Mouse (Mus musculus) hindbrain, postnatal 0 days (tissue): ENCODE measurements around the gene Taar8b. TPM values are rescaled to one million over a fixed set of nuclear protein-coding genes. Genes with fewer than 3 reads are reported as not detected.

Source experiments
- ATAC-seq: fragments of 200-750 bp; cut with Nextera tagmentation; 2 replicates; pipeline ENCODE4 v1.8.0; 2017; ENCODE audit warnings: mild to moderate bottlenecking, moderate TSS enrichment, moderate library complexity
- DNase-seq: peaks from one replicate; pipeline ENCODE4 v3.0.0-alpha.2; 2015; ENCODE audit warnings: low spot score
- H3K27ac ChIP-seq: fragments of 300-500 bp; sonication (generic); 2 replicates; pipeline ENCODE4 v1.5.1; 2014; ENCODE audit warnings: mild to moderate bottlenecking
- H3K27me3 ChIP-seq: fragments of 300-500 bp; sonication (generic); 2 replicates; pipeline ENCODE4 v1.6.1; 2014; ENCODE audit warnings: low read length, mixed read lengths; ENCODE audit not compliant: insufficient read depth
- H3K36me3 ChIP-seq: fragments of 300-500 bp; sonication (generic); 2 replicates; pipeline ENCODE4 v1.6.1; 2014; ENCODE audit warnings: low read length, mixed read lengths; ENCODE audit not compliant: insufficient read depth
- H3K4me1 ChIP-seq: fragments of 300-500 bp; sonication (generic); 2 replicates; pipeline ENCODE4 v1.6.1; 2014; ENCODE audit warnings: antibody characterized with exemption, low read length, mixed read lengths; ENCODE audit not compliant: insufficient read depth
- H3K4me2 ChIP-seq: fragments of 300-500 bp; sonication (generic); 2 replicates; pipeline ENCODE4 v1.6.1; 2014; ENCODE audit warnings: low read depth, mild to moderate bottlenecking, low read length, moderate library complexity, mixed read lengths
- H3K4me3 ChIP-seq: fragments of 300-500 bp; sonication (generic); 2 replicates; pipeline ENCODE4 v1.5.1; 2014; ENCODE audit warnings: low read length
- H3K9ac ChIP-seq: fragments of 300-500 bp; sonication (generic); replicated peaks from 2 replicates; pipeline ENCODE4 v1.6.1; 2014; ENCODE audit warnings: mild to moderate bottlenecking, low read length, moderate library complexity, mixed read lengths
- H3K9me3 ChIP-seq: fragments of 300-500 bp; sonication (generic); 2 replicates; pipeline ENCODE4 v1.6.1; 2016; ENCODE audit warnings: low read length, mixed read lengths
- CTCF ChIP-seq: IDR thresholded peaks from 2 replicates; pipeline ENCODE4 v1.5.1; 2016; ENCODE audit warnings: antibody characterized with exemption, control low read depth, low read depth
- WGBS: fragments of 180-500 bp; shearing (Covaris S2); extraction: QIAGEN DNeasy Blood & Tissue Kit; methylation state at CpG from one replicate; pipeline ENCODE4 v1.1.7; 2014; 5-methylcytosine and 5-hydroxymethylcytosine counted together
- polyA plus RNA-seq: library from polyadenylated mRNA; unstranded; fragments of >200 nt; fragmentation: Nextera tagmentation; extraction: Ambion mirVana; gene quantifications from 2 replicates; pipeline ENCODE4 v1.2.1, GENCODE M21; 2015
- total RNA-seq: library from RNA; depleted of rRNA; stranded (reverse); fragments of >200 nt; gene quantifications from 2 replicates; pipeline ENCODE4 v1.2.3, GENCODE M21; 2014; rRNA removed

Gene Taar8b
- total RNA-seq (not detected in 2 replicates), polyA plus RNA-seq (not detected in 2 replicates)

GRCm38 (mm10) chr10:24092194-24092593 is at the start of gene Taar8b:
TSS of gene Taar8b (minus strand) at chr10:24092294.
- Histone ChIP-seq H3K4me3 (no peak within 1 kb of the TSS), H3K9me3 (no peaks in the 10 kb centered on the region), H3K36me3 (no peaks in the 10 kb centered on the region), H3K27ac (no peak within 1 kb of the TSS), H3K9ac (no peak within 1 kb of the TSS), H3K27me3 (no peaks in the 10 kb centered on the region), H3K4me2 (no peak within 1 kb of the TSS), H3K4me1 (no peaks in the 10 kb centered on the region)
- DNase-seq (no peak), ATAC-seq (no peak)
- no peak for TF ChIP-seq CTCF
- 77% methylated on average over 2 of the region's 2 CpGs for WGBS

DNA sequence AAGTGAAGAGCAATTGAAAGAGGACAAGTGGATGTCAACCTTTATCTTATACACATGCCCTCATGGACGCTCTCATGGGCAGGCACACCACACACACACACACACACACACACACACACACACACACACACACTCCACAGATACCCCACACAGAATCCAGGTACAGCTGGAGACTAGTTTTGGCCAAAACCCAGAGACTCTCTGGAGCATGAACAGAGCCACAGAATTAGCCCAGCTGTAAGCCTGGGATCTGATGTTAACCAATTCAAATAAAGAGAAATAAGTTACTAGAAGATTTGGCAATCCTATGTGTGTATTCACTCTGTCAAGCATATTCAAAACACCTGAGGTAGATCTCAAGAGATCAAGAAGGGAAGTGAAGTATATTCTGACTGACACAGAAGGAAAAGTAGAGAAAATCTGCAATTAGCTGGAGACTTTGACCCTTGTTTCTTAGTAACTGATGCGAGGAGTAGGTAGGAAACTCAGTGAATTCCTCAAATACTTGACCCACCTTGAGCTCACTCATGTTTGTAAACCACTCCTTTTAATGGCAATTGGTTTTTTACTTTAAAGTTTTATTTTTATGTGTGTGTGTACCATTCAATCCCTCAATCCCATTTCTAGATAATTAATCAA is 46.6 kb upstream of the Taar8b start:
- Histone ChIP-seq H3K9ac (no peak overlapping the region), H3K4me3 (no peak overlapping the region), H3K4me1 (no peaks in the 10 kb centered on the region), H3K27ac (no peak overlapping the region), H3K9me3 (no peaks in the 10 kb centered on the region), H3K27me3 (no peaks in the 10 kb centered on the region), H3K36me3 (no peaks in the 10 kb centered on the region), H3K4me2 (no peak overlapping the region)
- ATAC-seq (no peak), DNase-seq (no peak)
- WGBS: 92% methylated on average over 2 of the region's 2 CpGs
- no peak for TF ChIP-seq CTCF

DNA sequence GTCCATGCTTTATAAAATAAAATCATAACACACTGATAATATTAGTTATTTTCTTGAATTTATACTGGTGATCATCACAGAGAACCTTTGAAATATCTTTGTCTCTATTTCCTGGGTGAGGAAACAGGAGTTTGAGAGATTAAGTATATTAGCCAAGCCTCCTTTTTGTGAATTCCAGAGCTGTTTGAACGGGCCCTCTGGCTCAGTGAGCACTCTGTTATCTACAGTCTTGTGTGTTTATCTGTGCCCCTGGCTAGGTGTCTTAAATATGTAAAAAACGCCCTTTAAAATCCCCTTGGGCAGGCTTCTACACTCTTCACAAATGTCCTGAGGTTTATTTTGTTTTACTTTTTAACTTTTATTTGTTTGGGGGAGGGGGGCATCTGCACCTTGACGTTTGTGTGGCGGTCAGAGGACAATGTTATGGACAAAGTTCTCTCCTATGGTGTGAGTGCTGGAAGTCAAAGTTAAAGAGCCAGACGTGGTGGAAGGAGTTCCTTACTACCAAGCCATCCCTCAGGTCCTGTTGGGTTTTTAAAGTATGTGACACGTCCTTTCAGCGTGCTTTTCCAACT is 42.1 kb upstream of the Taar8b start:
- Histone ChIP-seq H3K4me3 (no peak overlapping the region), H3K27me3 (no peaks in the 10 kb centered on the region), H3K4me1 (no peaks in the 10 kb centered on the region), H3K4me2 (no peak overlapping the region), H3K27ac (no peak overlapping the region), H3K9me3 (no peaks in the 10 kb centered on the region), H3K36me3 (no peaks in the 10 kb centered on the region), H3K9ac (no peak overlapping the region)
- TF ChIP-seq CTCF: no peak
- 61% methylated on average over 7 of the region's 7 CpGs for WGBS
- DNase-seq (no peak), ATAC-seq (no peak)

DNA sequence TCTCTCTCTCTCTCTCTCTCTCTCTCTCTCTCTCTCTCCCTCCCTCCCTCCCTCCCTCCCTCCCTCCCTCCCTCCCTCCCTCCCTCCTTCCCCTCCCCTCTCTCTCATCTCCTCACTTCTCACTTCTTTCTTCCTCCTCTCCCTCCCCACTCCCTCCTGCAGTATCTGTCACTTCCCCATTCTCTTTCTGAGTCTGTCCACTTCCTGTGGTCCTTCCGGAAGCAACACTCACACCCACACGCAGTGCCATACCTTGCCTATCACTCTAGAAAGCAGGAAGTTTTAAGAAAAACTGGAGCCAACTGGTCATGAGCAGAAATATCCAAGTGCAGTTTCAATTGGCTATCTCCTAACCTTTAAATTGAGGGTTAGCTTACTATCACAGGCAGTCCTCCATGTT is 41.0 kb upstream of the Taar8b start:
- no peak for DNase-seq
- ATAC-seq: no peak
- 71% methylated on average over 2 of the region's 2 CpGs for WGBS

GRCm38 (mm10) chr10:24132273-24132672 is 40.2 kb upstream of the Taar8b start:
- no peak for ATAC-seq
- H3K27ac ChIP-seq: no peak overlapping the region
- no peak overlapping the region for H3K4me2 ChIP-seq
- 11% methylated on average over 5 of the region's 5 CpGs for WGBS
- no peak for TF ChIP-seq CTCF
- H3K36me3 ChIP-seq: no peaks in the 10 kb centered on the region
- no peak overlapping the region for H3K9ac ChIP-seq
- H3K4me1 ChIP-seq: no peaks in the 10 kb centered on the region
- H3K9me3 ChIP-seq: no peaks in the 10 kb centered on the region
- H3K4me3 ChIP-seq: no peak overlapping the region
- H3K27me3 ChIP-seq: no peaks in the 10 kb centered on the region
- no peak for DNase-seq

More for the DNA sequence above, 41.0 kb upstream of the Taar8b start:
- H3K36me3 ChIP-seq: no peaks in the 10 kb centered on the region
- no peaks in the 10 kb centered on the region for H3K9me3 ChIP-seq
- no peak overlapping the region for H3K27ac ChIP-seq
- H3K4me3 ChIP-seq: no peak overlapping the region
- H3K4me2 ChIP-seq: no peak overlapping the region
- H3K4me1 ChIP-seq: no peaks in the 10 kb centered on the region
- no peak for TF ChIP-seq CTCF
- no peaks in the 10 kb centered on the region for H3K27me3 ChIP-seq
- H3K9ac ChIP-seq: no peak overlapping the region

- Histone ChIP-seq H3K27me3 (no peaks in the 10 kb centered on the region), H3K4me2 (peak overlapping the region; percentile 39), H3K4me3 (peak overlapping the region; percentile 16; the same call in 1 of the 2 replicates), H3K9ac (no peak overlapping the region), H3K9me3 (no peaks in the 10 kb centered on the region), H3K36me3 (no peaks in the 10 kb centered on the region), H3K4me1 (no peaks in the 10 kb centered on the region), H3K27ac (no peak overlapping the region)
- TF ChIP-seq CTCF: peak; percentile 86
- peak; percentile 92 for DNase-seq
- 18% methylated on average over 9 of the region's 9 CpGs for WGBS
- peak; percentile 89 for ATAC-seq
Observed at GRCm38 (mm10) chr10:24131451-24132262, 39.6 kb upstream of the Taar8b start.
